Mouse (Mus musculus) small intestine, adult 2 months (tissue): ENCODE measurements around the gene Zfp282. TPM values are rescaled to one million over a fixed set of nuclear protein-coding genes. Genes with fewer than 3 reads are reported as not detected.

Experiments
- H3K27ac ChIP-seq: fragments of 200-500 bp; 2 replicates; pipeline ENCODE4 v1.5.1; 2012; ENCODE audit warnings: low read depth, low read length, control low read depth, inconsistent platforms; ENCODE audit not compliant: insufficient read depth
- H3K27me3 ChIP-seq: fragments of 200-500 bp; 2 replicates; pipeline ENCODE4 v1.6.1; 2012; ENCODE audit warnings: mild to moderate bottlenecking, moderate library complexity, low read length, inconsistent platforms; ENCODE audit not compliant: control insufficient read depth, insufficient read depth
- H3K36me3 ChIP-seq: fragments of 200-500 bp; 2 replicates; pipeline ENCODE4 v1.6.1; 2012; ENCODE audit warnings: mild to moderate bottlenecking, low read length, control low read depth, inconsistent platforms; ENCODE audit not compliant: control insufficient read depth, insufficient read depth
- H3K4me1 ChIP-seq: fragments of 200-500 bp; 2 replicates; pipeline ENCODE4 v1.6.1; 2012; ENCODE audit warnings: low read length, inconsistent platforms, mixed read lengths; ENCODE audit not compliant: control insufficient read depth, insufficient read depth, insufficient read length
- H3K4me3 ChIP-seq: fragments of 200-500 bp; 2 replicates; pipeline ENCODE4 v1.5.1; 2012; ENCODE audit warnings: low read depth, mild to moderate bottlenecking, control low read depth, inconsistent platforms, low read length, moderate library complexity
- CTCF ChIP-seq: fragments of 200-500 bp; IDR thresholded peaks from 2 replicates; pipeline ENCODE4 v1.5.1; 2012; ENCODE audit warnings: low read depth, mild to moderate bottlenecking, control low read depth, inconsistent platforms, low read length, moderate library complexity, mixed read lengths; ENCODE audit not compliant: insufficient replicate concordance, insufficient read length; ENCODE audit errors: extremely low read depth
- POLR2A ChIP-seq: fragments of 200-500 bp; IDR thresholded peaks from 2 replicates; pipeline ENCODE4 v1.6.1; 2012; ENCODE audit warnings: low read depth, mild to moderate bottlenecking, control low read depth, inconsistent platforms, low read length, moderate library complexity
- WGBS: fragments of 180-500 bp; shearing (Covaris S2); methylation state at CpG from one replicate; pipeline ENCODE4 v1.1.7; 2018; 5-methylcytosine and 5-hydroxymethylcytosine counted together
- polyA plus RNA-seq: library from polyadenylated mRNA; depleted of rRNA; stranded (reverse); fragments of >200 nt; gene quantifications from 2 replicates; pipeline ENCODE4 v1.2.3, GENCODE M21; 2012

Zfp282 gene
- polyA plus RNA-seq, 1 experiment, result 5.9 TPM

DNA sequence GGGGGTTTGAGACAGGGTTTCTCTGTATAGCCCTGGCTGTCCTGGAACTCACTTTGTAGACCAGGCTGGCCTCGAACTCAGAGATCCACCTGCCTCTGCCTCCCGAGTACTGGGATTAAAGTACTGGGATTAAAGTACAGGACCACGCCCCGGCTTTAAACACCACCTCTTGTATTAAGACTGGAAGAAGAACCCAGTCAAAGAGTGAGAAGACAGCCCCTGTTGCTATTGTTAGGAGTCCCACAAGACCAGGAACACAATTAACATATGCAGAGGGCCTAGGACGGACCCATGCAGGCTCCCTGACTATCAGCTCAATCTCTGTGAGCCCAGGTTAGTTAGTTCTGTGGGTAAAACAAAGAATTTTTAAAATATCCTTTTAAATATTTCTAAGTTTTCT is 4.7 kb upstream of the Zfp282 start:
- Histone ChIP-seq H3K27me3 (no peaks in the 10 kb centered on the region), H3K4me1 (no peaks in the 10 kb centered on the region), H3K4me3 (no peak overlapping the region), H3K27ac (no peak overlapping the region), H3K36me3 (peaks cover 6% of the 10 kb centered on the region; the same call in 1 of the 2 replicates)
- TF ChIP-seq POLR2A (no peak), CTCF (no peak)
- 90% methylated on average over 5 of the region's 5 CpGs for WGBS

DNA sequence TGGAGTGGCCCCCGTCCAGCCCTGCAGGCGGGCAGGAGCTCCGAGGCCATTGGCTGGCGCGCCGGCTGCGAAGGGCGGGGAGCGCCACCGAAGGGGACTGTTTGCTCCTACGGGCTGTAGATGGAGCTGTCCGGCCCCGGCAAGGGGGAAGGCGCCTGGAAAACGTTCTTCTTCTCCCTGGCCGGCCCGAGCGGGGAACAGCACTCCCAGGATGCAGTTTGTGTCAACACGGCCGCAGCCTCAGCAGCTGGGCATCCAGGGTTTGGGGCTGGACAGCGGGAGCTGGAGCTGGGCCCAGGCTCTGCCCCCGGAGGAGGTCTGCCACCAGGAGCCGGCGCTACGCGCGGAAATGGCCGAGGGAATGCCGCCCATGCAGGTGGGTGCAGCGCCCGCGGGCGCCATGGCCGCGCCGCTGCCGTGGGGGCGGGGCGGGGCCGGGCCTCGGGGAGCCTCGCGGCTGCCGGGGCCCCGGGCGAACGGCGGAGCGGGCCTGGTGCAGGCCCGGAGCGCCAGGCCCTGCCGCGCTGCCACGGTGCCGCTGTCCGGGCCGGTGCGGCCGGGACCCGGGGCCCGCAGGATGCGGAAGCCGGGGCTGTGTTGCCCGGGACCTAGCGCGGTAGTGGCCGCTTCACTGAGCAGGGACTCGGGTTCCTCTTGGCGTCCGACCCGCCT is 593 bp downstream of the Zfp282 start:
- under 1% methylated on average over 71 of the region's 71 CpGs for WGBS

DNA sequence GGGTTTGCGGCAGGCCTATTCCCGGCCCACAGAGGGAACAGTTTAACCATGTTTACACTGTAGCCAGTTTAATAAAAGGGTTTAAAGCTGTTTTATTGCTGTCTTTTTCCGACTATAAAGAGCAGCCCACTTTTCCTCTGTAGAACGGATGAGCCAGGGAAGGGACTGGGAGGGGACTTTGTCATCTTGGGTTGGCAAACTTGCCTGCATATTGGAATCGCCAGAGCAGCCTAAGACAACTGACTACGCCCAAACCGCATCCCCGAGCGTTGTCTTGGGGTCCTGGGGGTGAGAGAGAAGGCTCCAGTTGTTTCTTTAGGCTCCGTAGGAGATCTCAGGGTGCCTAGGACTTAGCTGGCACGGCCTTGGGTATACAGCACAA is 1.1 kb downstream of the Zfp282 start:
- under 1% methylated on average over 11 of the region's 11 CpGs for WGBS
- H3K4me3 ChIP-seq, result peak overlapping the region; percentile 83
- TF ChIP-seq CTCF (no peak), POLR2A (no peak)
- peaks cover 5% of the 10 kb centered on the region; the same call in 1 of the 2 replicates for H3K4me1 ChIP-seq
- no peaks in the 10 kb centered on the region for H3K27me3 ChIP-seq
- peak overlapping the region; percentile 22; the same call in 1 of the 2 replicates for H3K27ac ChIP-seq
- H3K36me3 ChIP-seq, result peaks cover 16% of the 10 kb centered on the region

More for the DNA sequence above, 593 bp downstream of the Zfp282 start:
- TF ChIP-seq CTCF (peak; percentile 32), POLR2A (peak; percentile 63; the same call in 1 of the 2 replicates)
- H3K4me3 ChIP-seq, result peak overlapping the region; percentile 83
- H3K27ac ChIP-seq, result peak overlapping the region; percentile 81
- peaks cover 13% of the 10 kb centered on the region for H3K36me3 ChIP-seq
- H3K4me1 ChIP-seq, result peaks cover 5% of the 10 kb centered on the region; the same call in 1 of the 2 replicates
- H3K27me3 ChIP-seq, result no peaks in the 10 kb centered on the region

DNA sequence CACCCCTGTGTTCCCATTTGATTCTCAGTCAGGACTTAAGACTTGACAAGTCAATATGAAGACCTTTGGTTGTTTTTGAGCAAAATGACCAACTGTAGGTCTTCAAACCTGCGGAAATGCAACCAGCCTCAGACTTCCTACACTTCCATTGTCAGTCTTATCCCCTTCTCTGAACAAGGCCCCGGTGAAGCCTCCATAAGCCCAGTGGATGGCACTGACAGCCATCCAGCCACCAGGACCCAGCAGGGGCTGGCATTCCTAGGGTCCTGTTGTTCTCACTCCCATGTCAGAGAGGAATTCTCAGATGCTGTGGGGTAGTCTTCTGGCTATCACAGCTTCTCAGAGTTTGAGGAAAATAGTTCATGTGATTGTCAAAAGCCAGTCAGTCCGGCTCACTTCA is 1.6 kb downstream of the Zfp282 start:
- WGBS, result 23% methylated on average over 3 of the region's 3 CpGs
- Histone ChIP-seq H3K4me1 (peaks cover 5% of the 10 kb centered on the region; the same call in 1 of the 2 replicates), H3K27me3 (no peaks in the 10 kb centered on the region), H3K4me3 (peak overlapping the region; percentile 83), H3K36me3 (peaks cover 19% of the 10 kb centered on the region), H3K27ac (no peak overlapping the region)
- TF ChIP-seq POLR2A (no peak), CTCF (no peak)

DNA sequence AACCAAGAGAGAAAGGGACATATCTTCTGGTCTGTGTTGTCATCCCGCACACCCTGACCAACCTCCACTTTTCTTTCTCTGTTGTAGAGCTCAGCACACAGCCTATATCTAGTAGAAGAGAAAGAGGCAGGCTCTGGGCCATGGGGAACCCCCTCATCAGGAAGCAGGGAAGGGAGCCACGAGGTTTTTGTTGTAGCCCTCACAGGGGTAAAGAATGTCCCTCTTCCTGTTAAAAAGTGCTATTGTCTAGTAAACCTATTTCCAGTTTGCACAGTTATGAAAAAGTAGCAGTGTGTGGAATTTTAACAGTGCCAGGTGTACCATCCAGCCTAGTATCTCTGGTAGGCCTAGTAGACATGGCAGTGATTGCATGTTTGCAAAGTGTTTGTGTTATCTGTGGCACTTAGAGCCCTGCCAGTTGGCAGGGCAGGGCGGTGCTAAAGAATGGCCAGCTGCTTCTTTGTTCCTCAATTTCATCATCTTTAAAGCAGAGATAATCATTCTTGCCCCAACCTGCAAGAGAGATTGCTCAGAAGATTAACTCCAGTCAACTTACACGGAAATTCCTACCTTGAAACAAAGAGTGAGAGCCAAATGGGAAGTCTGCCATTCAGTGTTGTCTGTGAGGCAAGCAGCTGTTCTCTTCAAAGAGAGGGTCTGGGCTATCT is 2.2 kb downstream of the Zfp282 start:
- TF ChIP-seq CTCF (no peak), POLR2A (no peak)
- H3K4me3 ChIP-seq, result no peak overlapping the region
- 16% methylated on average over 4 of the region's 4 CpGs for WGBS
- peaks cover 22% of the 10 kb centered on the region for H3K36me3 ChIP-seq
- peaks cover 5% of the 10 kb centered on the region; the same call in 1 of the 2 replicates for H3K4me1 ChIP-seq
- no peaks in the 10 kb centered on the region for H3K27me3 ChIP-seq
- H3K27ac ChIP-seq, result no peak overlapping the region

DNA sequence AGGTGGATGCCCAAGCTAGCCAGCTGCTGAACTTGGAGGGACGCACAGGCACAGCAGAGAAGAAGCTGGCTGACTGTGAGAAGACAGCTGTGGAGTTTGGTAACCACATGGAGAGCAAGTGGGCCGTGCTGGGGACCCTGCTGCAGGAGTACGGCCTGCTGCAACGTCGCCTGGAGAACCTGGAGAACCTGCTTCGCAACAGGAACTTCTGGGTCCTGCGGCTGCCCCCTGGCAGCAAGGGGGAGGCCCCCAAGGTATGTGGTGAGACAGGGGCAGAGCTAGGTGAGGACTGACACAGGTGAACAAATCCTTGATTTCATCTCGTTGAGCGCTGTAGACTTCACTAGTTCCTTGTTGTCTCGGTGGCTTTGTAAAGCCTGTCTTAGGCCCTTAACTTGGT is 3.2 kb downstream of the Zfp282 start:
- Histone ChIP-seq H3K4me3 (no peak overlapping the region), H3K27me3 (no peaks in the 10 kb centered on the region), H3K27ac (no peak overlapping the region), H3K4me1 (peaks cover 5% of the 10 kb centered on the region; the same call in 1 of the 2 replicates), H3K36me3 (peaks cover 22% of the 10 kb centered on the region)
- WGBS, result 90% methylated on average over 10 of the region's 10 CpGs
- TF ChIP-seq CTCF, result no peak
- no peak for TF ChIP-seq POLR2A

DNA sequence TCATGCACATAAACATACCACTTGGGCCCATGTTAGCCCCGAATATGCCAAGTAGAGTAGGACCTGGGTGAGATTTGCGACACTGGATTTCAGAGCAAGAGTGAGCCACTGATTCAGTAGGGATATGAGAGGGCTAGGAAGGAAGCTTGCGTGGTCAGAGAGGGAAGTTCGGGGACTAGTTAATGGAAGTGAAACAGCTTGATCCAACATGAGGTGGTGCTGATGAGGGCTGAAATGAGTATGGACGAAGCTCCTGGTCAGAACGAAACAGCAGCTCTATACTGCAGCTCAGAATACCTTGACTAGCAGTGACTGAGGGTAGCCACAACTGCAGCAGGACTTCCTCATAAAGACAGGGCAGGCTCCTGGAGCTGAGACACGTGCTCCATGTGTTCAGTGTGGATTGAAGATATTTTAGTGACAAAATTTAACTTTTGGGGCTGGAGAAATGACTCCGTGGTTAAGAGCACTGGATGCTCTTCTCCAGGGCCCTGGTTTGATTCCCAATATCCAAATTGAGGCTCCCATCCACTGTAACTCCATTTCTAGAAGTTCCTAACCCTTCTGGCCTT is 11.9 kb downstream of the Zfp282 start:
- no peak for TF ChIP-seq CTCF
- no peak for TF ChIP-seq POLR2A
- Histone ChIP-seq H3K27ac (no peak overlapping the region), H3K36me3 (peaks cover 51% of the 10 kb centered on the region)

More for the DNA sequence above, 11.9 kb downstream of the Zfp282 start:
- 81% methylated on average over 8 of the region's 8 CpGs for WGBS
- no peak overlapping the region for H3K4me3 ChIP-seq
- H3K27me3 ChIP-seq, result no peaks in the 10 kb centered on the region
- no peaks in the 10 kb centered on the region for H3K4me1 ChIP-seq
